Mouse (Mus musculus) G1E (cell line): ENCODE results near the gene Ccnjl.

Source experiments
- CTCF ChIP-seq: IDR thresholded peaks from 2 replicates; pipeline ENCODE4 v1.5.1; 2012; ENCODE audit warnings: low read depth, low read length, inconsistent platforms, mixed read lengths
- GATA1 ChIP-seq: IDR thresholded peaks from 2 replicates; pipeline ENCODE4 v1.6.1; 2012; ENCODE audit warnings: borderline replicate concordance, low read length, inconsistent platforms, mixed read lengths
- GATA2 ChIP-seq: IDR thresholded peaks from 2 replicates; pipeline ENCODE4 v1.6.1; 2012; ENCODE audit warnings: low read depth, low read length, inconsistent platforms, borderline replicate concordance
- POLR2AphosphoS5 ChIP-seq: IDR thresholded peaks from 2 replicates; pipeline ENCODE4 v1.6.1; 2012; ENCODE audit warnings: low read depth, low read length, inconsistent platforms; ENCODE audit not compliant: insufficient replicate concordance
- TAL1 ChIP-seq: conservative IDR thresholded peaks from 2 replicates; pipeline ENCODE4 v1.6.1; 2012; ENCODE audit warnings: low read depth, low read length, inconsistent platforms, mixed read lengths

DNA sequence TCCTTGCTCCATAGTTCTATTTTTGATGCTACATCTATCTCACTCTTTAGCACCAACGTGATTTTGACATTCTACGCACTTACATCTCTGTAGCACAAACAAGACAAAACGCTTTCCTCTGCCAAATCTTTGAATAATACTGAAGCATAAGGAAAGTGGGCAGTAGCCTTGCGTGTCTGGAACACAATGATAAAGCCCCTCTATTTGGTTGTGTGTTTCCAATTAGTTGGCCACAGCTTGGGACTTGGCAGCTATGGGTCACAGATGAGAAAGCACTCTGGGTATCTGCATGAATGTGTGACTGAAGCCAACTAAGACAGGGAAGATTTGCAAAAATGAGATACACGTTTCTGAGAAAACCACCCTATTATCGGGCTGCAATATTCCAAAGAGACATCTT, 20.6 kb upstream of the Ccnjl start:
- no peak for TF ChIP-seq CTCF
- TF ChIP-seq GATA2: no peak
- TF ChIP-seq GATA1: no peak
- no peak for TF ChIP-seq POLR2AphosphoS5
- TF ChIP-seq TAL1: no peak
